Mouse (Mus musculus) urinary bladder, postnatal 4 days (tissue): Measurements from ENCODE around the gene Mki67.
"Not testable (repeated sequence)": the region's sequence is repeated elsewhere in the genome, so short reads cannot be mapped to it uniquely, and the experiment has no call there.

ENCODE experiments used
- DNase-seq, 2 experiments: peaks; one replicate each; pipeline ENCODE4 v3.0.0; 2021 to 2022; ENCODE audit warnings: low spot score in 2 of 2

The Mki67 gene

GRCm38 (mm10) chr7:135716968-135717557, 902 bp upstream of the Mki67 start:
- DNase-seq = no peak

GRCm38 (mm10) chr7:135716445-135716877, 300 bp upstream of the Mki67 start:
- peak; percentile 86 to 90 for DNase-seq

- no peak for DNase-seq
Observed at GRCm38 (mm10) chr7:135715166-135715565, 995 bp downstream of the Mki67 start.

GRCm38 (mm10) chr7:135713326-135713725, 2.8 kb downstream of the Mki67 start:
- no peak for DNase-seq

- DNase-seq = no peak
Observed at GRCm38 (mm10) chr7:135712534-135712933, 3.6 kb downstream of the Mki67 start.

GRCm38 (mm10) chr7:135710702-135711101, 5.5 kb downstream of the Mki67 start:
- DNase-seq = no peak

GRCm38 (mm10) chr7:135705753-135706152, 10.4 kb downstream of the Mki67 start:
- DNase-seq = no peak

GRCm38 (mm10) chr7:135705083-135705482, 11.1 kb downstream of the Mki67 start:
- DNase-seq = no peak

- no peak for DNase-seq
Observed at GRCm38 (mm10) chr7:135704251-135704650, 11.9 kb downstream of the Mki67 start.

GRCm38 (mm10) chr7:135703600-135704148, 12.5 kb downstream of the Mki67 start:
- no peak for DNase-seq

- DNase-seq = not testable (repeated sequence)
Observed at GRCm38 (mm10) chr7:135699351-135699750, 16.8 kb downstream of the Mki67 start.

- no peak for DNase-seq
Observed at GRCm38 (mm10) chr7:135698362-135698761, 17.8 kb downstream of the Mki67 start.

- not testable (repeated sequence) for DNase-seq
Observed at GRCm38 (mm10) chr7:135697021-135697740, 19.0 kb downstream of the Mki67 start.

GRCm38 (mm10) chr7:135696127-135696526, 20.0 kb downstream of the Mki67 start:
- DNase-seq = no peak

GRCm38 (mm10) chr7:135694796-135695195, 21.4 kb downstream of the Mki67 start:
- DNase-seq = no peak

- no peak for DNase-seq
Observed at GRCm38 (mm10) chr7:135694130-135694529, 22.0 kb downstream of the Mki67 start.

GRCm38 (mm10) chr7:135691941-135692340, 24.2 kb downstream of the Mki67 start:
- DNase-seq = no peak

GRCm38 (mm10) chr7:135689396-135689795, 26.8 kb downstream of the Mki67 start:
- DNase-seq = no peak

GRCm38 (mm10) chr7:135684938-135685337, 31.2 kb downstream of the Mki67 start:
- no peak for DNase-seq

- not testable (repeated sequence) for DNase-seq
Observed at GRCm38 (mm10) chr7:135684098-135684497, 32.1 kb downstream of the Mki67 start.

- DNase-seq = peak; percentile 45 to 71
Observed at GRCm38 (mm10) chr7:135680334-135680733, 35.8 kb downstream of the Mki67 start.

- no peak for DNase-seq
Observed at GRCm38 (mm10) chr7:135676722-135677121, 39.4 kb downstream of the Mki67 start.

- no peak for DNase-seq
Observed at GRCm38 (mm10) chr7:135673576-135673975, 42.6 kb downstream of the Mki67 start.
